Mouse (Mus musculus): ENCODE measurements around the gene Mrpl9. TPM values are rescaled to one million over a fixed set of nuclear protein-coding genes. Genes with fewer than 3 reads are reported as not detected.

Gene Mrpl9
- polyA plus RNA-seq, 1 experiment from 2014 or later: 63.2 TPM

DNA sequence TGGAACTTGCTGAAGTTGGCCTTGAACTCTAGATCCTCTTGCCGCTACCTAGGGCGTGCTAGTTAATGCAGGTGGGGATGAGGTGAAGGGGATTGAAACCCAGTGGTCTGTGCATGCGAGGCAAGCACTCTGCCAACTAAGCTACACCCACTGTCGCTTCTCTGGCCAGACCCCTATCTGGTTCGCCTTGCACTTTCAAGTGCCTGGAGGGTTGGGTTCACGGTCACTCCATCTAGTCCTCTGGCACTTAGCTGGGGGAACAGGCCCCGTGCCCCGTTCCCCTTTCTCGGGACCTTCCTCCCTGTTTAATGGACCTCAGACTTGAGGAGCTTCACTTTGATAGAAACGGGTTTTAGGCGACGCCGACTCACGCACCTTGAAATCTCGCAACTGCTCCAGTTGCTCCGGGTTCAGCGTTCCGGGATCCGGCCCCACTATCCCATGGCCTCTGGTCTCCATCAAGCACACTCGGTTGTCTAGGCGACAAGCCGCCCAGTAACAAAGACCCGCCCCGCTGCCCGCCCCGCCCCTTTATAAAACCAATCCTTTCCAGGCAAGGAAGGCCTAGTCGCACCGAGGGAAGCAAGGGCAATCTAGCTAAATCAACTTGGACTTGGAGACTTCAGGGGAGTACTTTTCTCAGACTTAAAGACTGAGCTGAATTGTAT lies 29.5 kb downstream of the Mrpl9 start:
- Histone ChIP-seq H3K27ac (peak overlapping the region; percentile 71), H3K4me3 (peak overlapping the region; percentile 22)

DNA sequence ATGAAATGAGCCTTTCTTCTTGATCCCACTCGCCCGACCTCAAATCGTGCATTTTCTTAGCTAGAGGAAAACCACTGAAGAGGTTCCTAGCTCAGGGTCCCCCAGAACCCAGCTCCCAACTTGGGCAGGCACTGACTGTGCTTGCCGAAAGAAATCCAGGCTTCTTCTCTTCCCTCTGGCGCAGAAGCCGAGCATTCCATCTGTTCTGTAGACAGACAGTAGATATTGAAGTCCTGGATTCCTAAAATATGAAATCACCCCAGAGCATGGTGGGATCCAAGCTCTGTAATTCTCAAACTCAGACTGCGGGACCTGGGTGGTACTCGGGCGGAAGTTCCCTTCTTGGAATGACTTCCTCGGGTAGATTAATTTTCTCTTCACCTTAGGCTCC lies 30.0 kb downstream of the Mrpl9 start:
- no peak for ATAC-seq (ENCODE audit: insufficient number of reproducible peaks, low FRiP score, low TSS enrichment, low read depth)
- Histone ChIP-seq H3K27me3 (no peaks in the 10 kb centered on the region), H3K9me3 (no peaks in the 10 kb centered on the region), H3K4me1 (peaks cover 12% of the 10 kb centered on the region), H3K27ac (peak overlapping the region; percentile 71), H3K9ac (no peak overlapping the region), H3K4me2 (peak overlapping the region; percentile 48), H3K4me3 (no peak overlapping the region), H3K36me3 (no peaks in the 10 kb centered on the region)
- WGBS: 27% methylated on average over 10 of the region's 10 CpGs

More for the DNA sequence above, 29.5 kb downstream of the Mrpl9 start:
- H3K4me1 ChIP-seq: peaks cover 12% of the 10 kb centered on the region
- 11% methylated on average over 28 of the region's 28 CpGs for WGBS
- peak overlapping the region; percentile 48 for H3K4me2 ChIP-seq
- ATAC-seq (ENCODE audit: insufficient number of reproducible peaks, low FRiP score, low TSS enrichment, low read depth): peak; percentile 41; the same call in 1 of the 2 replicates
- H3K36me3 ChIP-seq: no peaks in the 10 kb centered on the region
- H3K27me3 ChIP-seq: no peaks in the 10 kb centered on the region
- H3K9me3 ChIP-seq: no peaks in the 10 kb centered on the region
- H3K9ac ChIP-seq: no peak overlapping the region

- Histone ChIP-seq H3K4me2 (no peak overlapping the region), H3K27me3 (peaks cover 4% of the 10 kb centered on the region), H3K36me3 (no peaks in the 10 kb centered on the region), H3K4me1 (peaks cover 12% of the 10 kb centered on the region), H3K4me3 (no peak overlapping the region), H3K27ac (no peak overlapping the region), H3K9ac (no peak overlapping the region), H3K9me3 (no peaks in the 10 kb centered on the region)
- 61% methylated on average over 5 of the region's 5 CpGs for WGBS
- ATAC-seq (ENCODE audit: insufficient number of reproducible peaks, low FRiP score, low TSS enrichment, low read depth): no peak
These were observed 30.6 kb downstream of the Mrpl9 start for GRCm38 (mm10) chr3:94473567-94474232.

- 34% methylated on average over 8 of the region's 8 CpGs for WGBS
- Histone ChIP-seq H3K9ac (no peak overlapping the region), H3K27ac (no peak overlapping the region), H3K4me1 (peaks cover 11% of the 10 kb centered on the region), H3K36me3 (no peaks in the 10 kb centered on the region), H3K4me3 (no peak overlapping the region), H3K9me3 (no peaks in the 10 kb centered on the region), H3K27me3 (peaks cover 31% of the 10 kb centered on the region), H3K4me2 (no peak overlapping the region)
- ATAC-seq (ENCODE audit: insufficient number of reproducible peaks, low FRiP score, low TSS enrichment, low read depth): no peak
These were observed 33.4 kb downstream of the Mrpl9 start for GRCm38 (mm10) chr3:94476301-94477035.

DNA sequence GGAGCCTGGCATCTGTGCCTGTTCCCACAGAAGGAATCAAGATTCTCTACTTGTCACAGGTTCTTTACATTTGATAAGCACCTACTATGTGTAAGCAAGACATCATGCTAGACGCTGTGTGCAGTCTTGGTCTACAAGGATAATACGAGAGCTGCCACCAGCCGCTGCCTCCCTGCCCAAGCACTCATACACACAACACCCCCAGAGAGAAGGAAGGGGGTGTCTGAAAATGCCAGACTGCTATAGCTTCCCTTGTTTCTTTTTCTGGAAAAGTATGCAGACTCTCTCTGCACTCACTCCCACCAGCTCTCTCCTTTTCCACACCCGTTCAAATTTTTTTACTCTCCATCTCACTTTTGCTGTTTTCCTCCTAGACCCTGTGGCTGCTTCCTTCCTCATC lies 34.3 kb downstream of the Mrpl9 start:
- WGBS: 50% methylated on average over 4 of the region's 4 CpGs
- Histone ChIP-seq H3K4me3 (no peak overlapping the region), H3K4me1 (peaks cover 8% of the 10 kb centered on the region), H3K27ac (no peak overlapping the region), H3K27me3 (peaks cover 36% of the 10 kb centered on the region), H3K9ac (no peak overlapping the region), H3K4me2 (no peak overlapping the region), H3K36me3 (no peaks in the 10 kb centered on the region), H3K9me3 (no peaks in the 10 kb centered on the region)
- ATAC-seq (ENCODE audit: insufficient number of reproducible peaks, low FRiP score, low TSS enrichment, low read depth): no peak

- H3K9ac ChIP-seq: no peak within 1 kb of the TSS
- no peaks in the 10 kb centered on the region for H3K9me3 ChIP-seq
- H3K27me3 ChIP-seq: peaks cover 39% of the 10 kb centered on the region
- WGBS: 2% methylated on average over 13 of the region's 14 CpGs
- H3K4me2 ChIP-seq: no peak within 1 kb of the TSS
- ATAC-seq (ENCODE audit: insufficient number of reproducible peaks, low FRiP score, low TSS enrichment, low read depth): no peak
- H3K4me3 ChIP-seq: no peak within 1 kb of the TSS
- peaks cover 3% of the 10 kb centered on the region; the same call in 1 of the 2 replicates for H3K4me1 ChIP-seq
- no peak within 1 kb of the TSS for H3K27ac ChIP-seq
- no peaks in the 10 kb centered on the region for H3K36me3 ChIP-seq
These were observed 34.9 kb downstream of the Mrpl9 start, which contains the start of gene Celf3 for GRCm38 (mm10) chr3:94477981-94478422. TSS of gene Celf3 (plus strand) at chr3:94478295.

DNA sequence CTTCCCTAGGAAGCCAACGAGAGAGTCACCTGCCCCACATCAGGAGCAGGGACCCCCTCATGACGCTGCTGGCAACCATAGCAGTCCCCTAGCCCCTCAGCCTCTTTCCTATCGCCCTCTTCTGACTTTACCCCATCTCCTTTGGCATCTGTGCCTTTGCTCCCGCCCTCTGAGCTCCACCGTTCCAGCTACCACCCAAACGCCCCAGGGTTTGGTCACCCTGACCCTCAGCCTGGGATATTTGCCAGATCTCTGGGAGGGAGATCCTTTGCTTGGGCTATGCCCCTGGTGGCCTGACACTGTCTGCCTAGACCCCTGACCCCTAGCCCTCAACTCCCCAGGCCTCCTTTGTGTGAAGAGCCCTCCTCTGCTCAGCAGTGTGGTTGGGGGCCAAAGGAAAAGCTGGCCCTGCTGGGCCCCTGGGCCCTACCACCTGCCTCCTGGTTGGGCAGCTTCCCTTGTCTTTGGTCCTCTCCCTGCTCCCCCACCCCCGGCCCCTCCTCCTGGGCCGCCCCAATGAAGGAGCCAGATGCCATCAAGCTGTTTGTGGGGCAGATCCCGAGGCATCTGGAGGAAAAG lies 35.6 kb downstream of the Mrpl9 start:
- Histone ChIP-seq H3K27me3 (peaks cover 39% of the 10 kb centered on the region), H3K27ac (no peak overlapping the region), H3K9me3 (no peaks in the 10 kb centered on the region), H3K4me3 (no peak overlapping the region), H3K4me1 (0 out of 2 replicates have a peak, but pooled peaks cover 2% of the 10 kb centered on the region), H3K4me2 (no peak overlapping the region), H3K36me3 (no peaks in the 10 kb centered on the region), H3K9ac (no peak overlapping the region)
- ATAC-seq (ENCODE audit: insufficient number of reproducible peaks, low FRiP score, low TSS enrichment, low read depth): no peak
- 6% methylated on average over 9 of the region's 9 CpGs for WGBS

GRCm38 (mm10) chr3:94479564-94479963 lies 36.4 kb downstream of the Mrpl9 start:
- Histone ChIP-seq H3K9me3 (no peaks in the 10 kb centered on the region), H3K27ac (no peak overlapping the region), H3K4me3 (no peak overlapping the region), H3K4me2 (no peak overlapping the region), H3K4me1 (0 out of 2 replicates have a peak, but pooled peaks cover 2% of the 10 kb centered on the region), H3K9ac (no peak overlapping the region), H3K36me3 (no peaks in the 10 kb centered on the region), H3K27me3 (peaks cover 39% of the 10 kb centered on the region)
- ATAC-seq (ENCODE audit: insufficient number of reproducible peaks, low FRiP score, low TSS enrichment, low read depth): no peak
- WGBS: 7% methylated on average over 11 of the region's 11 CpGs

- Histone ChIP-seq H3K9ac (no peak within 1 kb of the TSS), H3K4me1 (0 out of 2 replicates have a peak, but pooled peaks cover 3% of the 10 kb centered on the region), H3K4me2 (no peak within 1 kb of the TSS), H3K27ac (no peak within 1 kb of the TSS), H3K36me3 (no peaks in the 10 kb centered on the region), H3K27me3 (peaks cover 39% of the 10 kb centered on the region), H3K4me3 (no peak within 1 kb of the TSS), H3K9me3 (no peaks in the 10 kb centered on the region)
- 11% methylated on average over 16 of the region's 16 CpGs for WGBS
- no peak for ATAC-seq (ENCODE audit: insufficient number of reproducible peaks, low FRiP score, low TSS enrichment, low read depth)
These were observed 37.3 kb downstream of the Mrpl9 start, which contains the start of gene Riiad1 for GRCm38 (mm10) chr3:94480291-94480884. TSS of gene Riiad1 (minus strand) at chr3:94480341.

- no peak overlapping the region for H3K4me3 ChIP-seq
- no peak for ATAC-seq (ENCODE audit: insufficient number of reproducible peaks, low FRiP score, low TSS enrichment, low read depth)
- 70% methylated on average over 4 of the region's 4 CpGs for WGBS
- no peak overlapping the region for H3K27ac ChIP-seq
- H3K4me1 ChIP-seq: 0 out of 2 replicates have a peak, but pooled peaks cover 9% of the 10 kb centered on the region
- no peaks in the 10 kb centered on the region for H3K9me3 ChIP-seq
- no peak overlapping the region for H3K9ac ChIP-seq
- no peak overlapping the region for H3K4me2 ChIP-seq
- H3K27me3 ChIP-seq: peaks cover 39% of the 10 kb centered on the region
- H3K36me3 ChIP-seq: no peaks in the 10 kb centered on the region
These were observed 38.3 kb downstream of the Mrpl9 start for GRCm38 (mm10) chr3:94481429-94481828.

GRCm38 (mm10) chr3:94482764-94483385 lies 39.8 kb downstream of the Mrpl9 start:
- H3K4me1 ChIP-seq: 0 out of 2 replicates have a peak, but pooled peaks cover 12% of the 10 kb centered on the region
- H3K27me3 ChIP-seq: peaks cover 39% of the 10 kb centered on the region
- H3K9ac ChIP-seq: no peak overlapping the region
- no peaks in the 10 kb centered on the region for H3K36me3 ChIP-seq
- WGBS: 79% methylated on average over 17 of the region's 17 CpGs
- no peak for ATAC-seq (ENCODE audit: insufficient number of reproducible peaks, low FRiP score, low TSS enrichment, low read depth)
- H3K4me3 ChIP-seq: no peak overlapping the region
- no peaks in the 10 kb centered on the region for H3K9me3 ChIP-seq
- no peak overlapping the region for H3K27ac ChIP-seq
- no peak overlapping the region for H3K4me2 ChIP-seq

All from limb, embryonic 15.5 days (tissue).